Mouse (Mus musculus): ENCODE measurements around the gene Prss29.

Prss29 gene

GRCm38 (mm10) chr17:25318354-25318753 lies at the start of gene Prss29:
Gene Prss29, plus strand, starts transcription at chr17:25318654.
- no peak for DNase-seq

GRCm38 (mm10) chr17:25270795-25271335 lies 47.6 kb upstream of the Prss29 start:
- DNase-seq, result no peak

- peak; percentile 77 for DNase-seq
These were observed 46.1 kb upstream of the Prss29 start for GRCm38 (mm10) chr17:25272326-25272725.

GRCm38 (mm10) chr17:25272951-25273705 lies 45.3 kb upstream of the Prss29 start:
- DNase-seq, result peak; percentile 89

- DNase-seq, result peak; percentile 90
These were observed 44.5 kb upstream of the Prss29 start for GRCm38 (mm10) chr17:25273706-25274501.

GRCm38 (mm10) chr17:25274571-25275346 lies 43.7 kb upstream of the Prss29 start, which contains the start of gene Ube2i:
Gene Ube2i, minus strand, starts transcription at chr17:25274622.
- no peak for DNase-seq

GRCm38 (mm10) chr17:25275833-25276232 lies 42.6 kb upstream of the Prss29 start:
- no peak for DNase-seq

GRCm38 (mm10) chr17:25282133-25282532 lies 36.3 kb upstream of the Prss29 start:
- DNase-seq, result peak; percentile 72

- DNase-seq, result peak; percentile 77
These were observed 33.4 kb upstream of the Prss29 start for GRCm38 (mm10) chr17:25285033-25285432.

- peak; percentile 55 for DNase-seq
These were observed 29.6 kb upstream of the Prss29 start for GRCm38 (mm10) chr17:25288842-25289241.

GRCm38 (mm10) chr17:25290411-25290810 lies 28.0 kb upstream of the Prss29 start:
- no peak for DNase-seq

GRCm38 (mm10) chr17:25293495-25293894 lies 25.0 kb upstream of the Prss29 start:
- DNase-seq, result no peak

- DNase-seq, result no peak
These were observed 24.3 kb upstream of the Prss29 start for GRCm38 (mm10) chr17:25294111-25294510.

GRCm38 (mm10) chr17:25298094-25298493 lies 20.4 kb upstream of the Prss29 start, which contains the start of gene Prss34:
Gene Prss34, plus strand, starts transcription at chr17:25298394.
- no peak for DNase-seq

- no peak for DNase-seq
These were observed 10.1 kb upstream of the Prss29 start, which contains the start of gene Prss28 for GRCm38 (mm10) chr17:25308346-25308745. Gene Prss28, plus strand, starts transcription at chr17:25308646.

- no peak for DNase-seq
These were observed 2.4 kb downstream of the Prss29 start for GRCm38 (mm10) chr17:25320819-25321218.

- DNase-seq, result peak; percentile 30
These were observed 4.5 kb downstream of the Prss29 start for GRCm38 (mm10) chr17:25322930-25323329.

GRCm38 (mm10) chr17:25332321-25332720 lies 13.9 kb downstream of the Prss29 start:
- DNase-seq, result no peak

GRCm38 (mm10) chr17:25333943-25334342 lies 15.5 kb downstream of the Prss29 start:
- peak; percentile 70 for DNase-seq

GRCm38 (mm10) chr17:25338218-25338617 lies 19.8 kb downstream of the Prss29 start:
- DNase-seq, result peak; percentile 20

- DNase-seq, result no peak
These were observed 21.5 kb downstream of the Prss29 start for GRCm38 (mm10) chr17:25340003-25340402.

GRCm38 (mm10) chr17:25341490-25341889 lies 23.0 kb downstream of the Prss29 start:
- DNase-seq, result peak; percentile 42

GRCm38 (mm10) chr17:25345462-25345861 lies 27.0 kb downstream of the Prss29 start, which contains the start of gene Tpsab1:
Gene Tpsab1, minus strand, starts transcription at chr17:25345562.
- DNase-seq, result no peak

Data from liver (tissue).